Mouse (Mus musculus): ENCODE measurements around the gene Lax1. TPM values are rescaled to one million over a fixed set of nuclear protein-coding genes. Genes with fewer than 3 reads are reported as not detected.
A peak's percentile ranks its signal among the peaks of the same experiment; 100 is the strongest.

Lax1 gene
- total and polyA plus RNA-seq, 3 experiments: 0.04 TPM; not detected in 2

GRCm38 (mm10) chr1:133632168-133632567 lies 57.7 kb downstream of the Lax1 start:
- H3K36me3 ChIP-seq (ENCODE audit: control insufficient read depth in 1 of 2, insufficient read depth in 2 of 2, low read length in 2 of 2): peaks cover 0 to 48% of the 10 kb centered on the region in 2 experiments; a peak in 2 of 4 replicates
- H3K27ac ChIP-seq (ENCODE audit: control insufficient read depth, low read depth, low read length): no peak overlapping the region
- no peak overlapping the region for H3K4me3 ChIP-seq (ENCODE audit: control insufficient read depth in 1 of 2, insufficient read depth in 1 of 2, low read depth in 2 of 2, low read length in 2 of 2)
- no peaks in the 10 kb centered on the region for H3K27me3 ChIP-seq (ENCODE audit: control insufficient read depth in 1 of 2, insufficient read depth in 2 of 2, low read length in 2 of 2)
- H3K4me1 ChIP-seq (ENCODE audit: control insufficient read depth in 1 of 2, insufficient read depth in 2 of 2, low read length in 2 of 2): no peaks in the 10 kb centered on the region
- H3K9me3 ChIP-seq (replicated peaks; ENCODE audit: insufficient read depth, low read length): no peaks in the 10 kb centered on the region
- no peak overlapping the region for H3K9ac ChIP-seq (ENCODE audit: control insufficient read depth, low read depth, low read length, poor library complexity, severe bottlenecking)
- TF ChIP-seq ETS1 (IDR thresholded peaks at IDR 0.05; ENCODE audit: low read depth, low read length) (no peak), ZKSCAN1 (IDR thresholded peaks at IDR 0.05; ENCODE audit: low read depth, low read length) (no peak), POLR2AphosphoS5 (IDR thresholded peaks at IDR 0.05; ENCODE audit: borderline replicate concordance, low read depth, low read length) (no peak), SMC3 (IDR thresholded peaks at IDR 0.05; ENCODE audit: low read depth, low read length) (peak; percentile 32; the same call in 1 of the 2 replicates), SIN3A (IDR thresholded peaks at IDR 0.05; ENCODE audit: low read length) (no peak), NELFE (IDR thresholded peaks at IDR 0.05; ENCODE audit: low read depth, low read length) (no peak), TCF12 (IDR thresholded peaks at IDR 0.05; ENCODE audit: low read depth, low read length) (no peak), UBTF (IDR thresholded peaks at IDR 0.05; ENCODE audit: borderline replicate concordance, insufficient read depth, low read depth, low read length) (no peak), RAD21 (IDR thresholded peaks at IDR 0.05; ENCODE audit: low read depth, low read length) (peak; percentile 23), HCFC1 (IDR thresholded peaks at IDR 0.05; ENCODE audit: low read depth, low read length) (no peak), CTCF (IDR thresholded peaks at IDR 0.05 in 2 of 3, conservative IDR thresholded peaks at IDR 0.05 in 1 of 3; ENCODE audit: control insufficient read depth in 1 of 3, insufficient read depth in 1 of 3, low read depth in 2 of 3, low read length in 3 of 3, poor library complexity in 1 of 3, severe bottlenecking in 1 of 3) (peak in 1 of 3 experiments; percentile 28; a peak in 2 of 6 replicates), ZNF384 (IDR thresholded peaks at IDR 0.05; ENCODE audit: low read depth, low read length) (no peak), JUND (IDR thresholded peaks at IDR 0.05; ENCODE audit: low read depth, low read length) (no peak), MYC (IDR thresholded peaks at IDR 0.05; ENCODE audit: low read depth, low read length) (no peak), TAL1 (IDR thresholded peaks at IDR 0.05; ENCODE audit: low read length) (no peak), POLR2AphosphoS2 (IDR thresholded peaks at IDR 0.05; ENCODE audit: low read length) (no peak)
- no peaks in the 10 kb centered on the region for H3K79me2 ChIP-seq (ENCODE audit: control insufficient read depth, insufficient read depth, low read length, poor library complexity)
- DNase-seq (ENCODE audit: low read depth, low spot score): peak; percentile 28

Other genes with a start within 250 kb of the Lax1 start
- 528 and 597 TPM in 2 replicates for gene Snrpe, start 79.8 kb downstream of the Lax1 start, total RNA-seq (2012; rRNA removed)
- gene Snrpe, start 79.8 kb downstream of the Lax1 start, polyA plus RNA-seq (2012; ENCODE audit: insufficient read depth in 1 of 2, insufficient read length in 2 of 2, low read depth in 1 of 2, low replicate concordance in 2 of 2, missing spikeins in 1 of 2): 100 to 1,000 TPM in 1 of 2 experiments, not detected in 1; 279 TPM
- 2.1 and 2.4 TPM in 2 replicates for gene Zbed6, start 29.2 kb downstream of the Lax1 start, total RNA-seq (2012; rRNA removed)
- gene Zbed6, start 29.2 kb downstream of the Lax1 start, polyA plus RNA-seq (2012; ENCODE audit: insufficient read depth in 1 of 2, insufficient read length in 2 of 2, low read depth in 1 of 2, low replicate concordance in 2 of 2, missing spikeins in 1 of 2): 10 to 100 TPM in 1 of 2 experiments, 1 to 10 TPM in 1; 1.4 to 48.2 TPM
- gene Gm38394, start 28.8 kb downstream of the Lax1 start, total RNA-seq (2012; rRNA removed): 0.92 and 1.0 TPM in 2 replicates
- gene Gm38394, start 28.8 kb downstream of the Lax1 start, polyA plus RNA-seq (2012; ENCODE audit: insufficient read depth in 1 of 2, insufficient read length in 2 of 2, low read depth in 1 of 2, low replicate concordance in 2 of 2, missing spikeins in 1 of 2): 1 to 10 TPM in 1 of 2 experiments, not detected in 1; 5.2 TPM
- gene Atp2b4, start 110.9 kb upstream of the Lax1 start, total RNA-seq (2012; rRNA removed): 21.1 and 22.9 TPM in 2 replicates
- gene Atp2b4, start 110.9 kb upstream of the Lax1 start, polyA plus RNA-seq (2012; ENCODE audit: insufficient read depth in 1 of 2, insufficient read length in 2 of 2, low read depth in 1 of 2, low replicate concordance in 2 of 2, missing spikeins in 1 of 2): 10 to 100 TPM in 1 of 2 experiments, not detected in 1; 18.8 TPM
- 0.23 and 0.27 TPM in 2 replicates for gene Optc, start 217.9 kb upstream of the Lax1 start, total RNA-seq (2012; rRNA removed)
- gene Optc, start 217.9 kb upstream of the Lax1 start, polyA plus RNA-seq (2012; ENCODE audit: insufficient read depth in 1 of 2, insufficient read length in 2 of 2, low read depth in 1 of 2, low replicate concordance in 2 of 2, missing spikeins in 1 of 2): under 1 TPM in 1 of 2 experiments, not detected in 1; 0.53 TPM
- gene Prelp, start 231.3 kb upstream of the Lax1 start, total RNA-seq (2012; rRNA removed): not detected in 2 replicates
- not detected for gene Prelp, start 231.3 kb upstream of the Lax1 start, polyA plus RNA-seq (2012; ENCODE audit: insufficient read depth in 1 of 2, insufficient read length in 2 of 2, low read depth in 1 of 2, low replicate concordance in 2 of 2, missing spikeins in 1 of 2)